Mouse (Mus musculus): ENCODE results near the gene Zfp882. TPM values are rescaled to one million over a fixed set of nuclear protein-coding genes. Genes with fewer than 3 reads are reported as not detected.

The Zfp882 gene
- polyA plus RNA-seq, 1 experiment from 2014 or later = 8.4 TPM

DNA sequence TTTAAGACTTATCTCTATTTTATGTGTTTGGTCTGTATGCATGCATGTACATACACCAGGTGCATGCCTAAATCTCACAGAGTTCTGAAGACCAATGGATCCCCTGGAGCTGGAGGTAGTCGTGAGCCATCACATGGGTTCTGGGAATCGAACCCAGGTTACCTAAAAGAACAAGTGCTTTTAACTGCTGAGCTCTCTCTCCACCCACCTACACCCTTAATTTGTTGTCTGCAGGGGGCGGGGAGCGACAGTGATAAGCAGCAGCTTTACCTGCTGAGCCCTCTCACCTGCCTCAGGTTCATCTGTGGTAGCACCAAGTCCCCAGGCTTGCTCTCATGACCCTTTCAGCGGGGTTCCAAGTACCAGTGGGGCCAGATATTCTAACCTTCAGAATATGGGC, 53.4 kb downstream of the Zfp882 start:
- Histone ChIP-seq H3K27me3 (replicated peaks; ENCODE audit: low read depth, poor library complexity, severe bottlenecking) (no peaks in the 10 kb centered on the region), H3K27ac (replicated peaks) (no peak overlapping the region), H3K4me3 (no peak overlapping the region), H3K9me3 (peaks cover 27% of the 10 kb centered on the region; the same call in 1 of the 2 replicates), H3K36me3 (replicated peaks) (peaks cover 71% of the 10 kb centered on the region), H3K4me1 (no peaks in the 10 kb centered on the region)
- WGBS = 91% methylated on average over 5 of the region's 5 CpGs
- DNase-seq (ENCODE audit: low spot score) = no peak

GRCm38 (mm10) chr8:71964051-71964450, 55.6 kb downstream of the Zfp882 start:
- no peak overlapping the region for H3K27ac ChIP-seq (replicated peaks)
- no peaks in the 10 kb centered on the region for H3K27me3 ChIP-seq (replicated peaks; ENCODE audit: low read depth, poor library complexity, severe bottlenecking)
- H3K36me3 ChIP-seq (replicated peaks) = peaks cover 82% of the 10 kb centered on the region
- 91% methylated on average over 3 of the region's 3 CpGs for WGBS
- peaks cover 20% of the 10 kb centered on the region; the same call in 1 of the 2 replicates for H3K9me3 ChIP-seq
- H3K4me3 ChIP-seq = no peak overlapping the region
- DNase-seq (ENCODE audit: low spot score) = no peak
- H3K4me1 ChIP-seq = no peaks in the 10 kb centered on the region

DNA sequence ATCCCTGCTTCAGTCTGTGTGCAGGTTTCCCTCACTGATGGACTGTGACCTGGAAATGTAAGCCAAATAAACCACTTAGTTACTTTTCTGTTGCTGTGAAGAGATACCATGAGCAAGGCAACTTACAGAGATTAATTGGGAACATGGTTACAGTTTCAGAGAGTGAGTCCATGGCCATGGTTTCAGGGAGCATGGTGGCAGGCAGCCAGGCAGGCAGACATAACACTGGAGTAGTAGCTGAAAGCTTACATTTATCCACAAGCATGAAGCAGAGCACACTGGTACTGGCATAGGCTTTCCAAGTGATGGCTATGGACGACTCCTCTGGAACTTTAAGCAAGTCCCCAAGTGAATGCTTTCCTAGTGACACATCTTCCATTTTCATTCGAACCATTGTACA, 56.8 kb downstream of the Zfp882 start:
- Histone ChIP-seq H3K4me1 (no peaks in the 10 kb centered on the region), H3K36me3 (replicated peaks) (peaks cover 86% of the 10 kb centered on the region), H3K9me3 (peaks cover 20% of the 10 kb centered on the region; the same call in 1 of the 2 replicates), H3K4me3 (no peak overlapping the region), H3K27me3 (replicated peaks; ENCODE audit: low read depth, poor library complexity, severe bottlenecking) (no peaks in the 10 kb centered on the region), H3K27ac (replicated peaks) (no peak overlapping the region)
- 93% methylated on average over 2 of the region's 2 CpGs for WGBS
- no peak for DNase-seq (ENCODE audit: low spot score)

Other genes starting within 250 kb of the Zfp882 start
- 2.2 TPM in 2 replicates for gene Unc13a, start 236.9 kb upstream of the Zfp882 start, polyA plus RNA-seq (2016; fragmentation: Nextera tagmentation; extraction: Ambion mirVana)
- gene Jak3, start 232.3 kb upstream of the Zfp882 start, polyA plus RNA-seq (2016; fragmentation: Nextera tagmentation; extraction: Ambion mirVana) = 3.6 and 4.0 TPM in 2 replicates
- gene Insl3, start 219.4 kb upstream of the Zfp882 start, polyA plus RNA-seq (2016; fragmentation: Nextera tagmentation; extraction: Ambion mirVana) = 0.55 TPM in 1 of 2 replicates, not detected in the other
- 0.54 and 0.72 TPM in 2 replicates for gene B3gnt3, start 206.8 kb upstream of the Zfp882 start, polyA plus RNA-seq (2016; fragmentation: Nextera tagmentation; extraction: Ambion mirVana)
- gene Fcho1, start 182.9 kb upstream of the Zfp882 start, polyA plus RNA-seq (2016; fragmentation: Nextera tagmentation; extraction: Ambion mirVana) = 6.0 and 7.9 TPM in 2 replicates
- gene Zfp709, start 26.6 kb upstream of the Zfp882 start, polyA plus RNA-seq (2016; fragmentation: Nextera tagmentation; extraction: Ambion mirVana) = 4.6 and 5.5 TPM in 2 replicates
- 33.0 and 33.1 TPM in 2 replicates for gene Zfp617, start within 50 bp of the Zfp882 start, polyA plus RNA-seq (2016; fragmentation: Nextera tagmentation; extraction: Ambion mirVana)
- 27.3 and 27.7 TPM in 2 replicates for gene Zfp961, start 42.4 kb downstream of the Zfp882 start, polyA plus RNA-seq (2016; fragmentation: Nextera tagmentation; extraction: Ambion mirVana)
- 0.31 and 0.50 TPM in 2 replicates for gene Cyp4f18, start 101.0 kb downstream of the Zfp882 start, polyA plus RNA-seq (2016; fragmentation: Nextera tagmentation; extraction: Ambion mirVana)
- not detected in 2 replicates for gene Olfr372, start 132.6 kb downstream of the Zfp882 start, polyA plus RNA-seq (2016; fragmentation: Nextera tagmentation; extraction: Ambion mirVana)
- gene Olfr373, start 174.6 kb downstream of the Zfp882 start, polyA plus RNA-seq (2016; fragmentation: Nextera tagmentation; extraction: Ambion mirVana) = 0.04 TPM in 1 of 2 replicates, not detected in the other
- not detected in 2 replicates for gene Olfr374, start 198.4 kb downstream of the Zfp882 start, polyA plus RNA-seq (2016; fragmentation: Nextera tagmentation; extraction: Ambion mirVana)
- gene Tpm4, start 226.4 kb downstream of the Zfp882 start, polyA plus RNA-seq (2016; fragmentation: Nextera tagmentation; extraction: Ambion mirVana) = 749 and 797 TPM in 2 replicates